Mouse (Mus musculus) liver, embryonic 14.5 days (tissue): ENCODE results near the gene Srd5a3. TPM values are rescaled to one million over a fixed set of nuclear protein-coding genes. Genes with fewer than 3 reads are reported as not detected.
A peak's percentile ranks its signal among the peaks of the same experiment; 100 is the strongest.

Experiments
- ATAC-seq: fragments of 200-750 bp; cut with Nextera tagmentation; 2 replicates; pipeline ENCODE4 v1.8.0; 2017; ENCODE audit warnings: moderate number of reproducible peaks, mild to moderate bottlenecking, moderate library complexity; ENCODE audit not compliant: insufficient read depth
- DNase-seq, 3 experiments: peaks; one replicate each; pipeline ENCODE4 v3.0.0-alpha.2; 2012 to 2013; ENCODE audit warnings: low read depth in 3 of 3, low spot score in 3 of 3
- H3K27ac ChIP-seq: fragments of 300-500 bp; sonication (generic); 2 replicates; pipeline ENCODE4 v1.5.1; 2014; ENCODE audit warnings: moderate library complexity, mild to moderate bottlenecking, control low read depth, inconsistent platforms
- H3K27me3 ChIP-seq: fragments of 300-500 bp; sonication (generic); 2 replicates; pipeline ENCODE4 v1.6.1; 2014; ENCODE audit warnings: mild to moderate bottlenecking, low read length, moderate library complexity; ENCODE audit not compliant: control insufficient read depth, insufficient read depth
- H3K36me3 ChIP-seq: fragments of 300-500 bp; sonication (generic); replicated peaks from 2 replicates; pipeline ENCODE4 v1.6.1; 2014; ENCODE audit warnings: low read depth; ENCODE audit not compliant: control insufficient read depth, insufficient read depth
- H3K4me1 ChIP-seq, 2 experiments: fragments of 200-500 bp in 1 of 2; fragments of 300-500 bp in 1 of 2; sonication (generic) in 1 of 2; replicated peaks; 2 replicates each; pipeline ENCODE4 v1.6.1; 2012 to 2014; ENCODE audit warnings: antibody characterized with exemption in 1 of 2, inconsistent platforms in 1 of 2, low read length in 1 of 2; ENCODE audit not compliant: control insufficient read depth in 2 of 2, insufficient read depth in 2 of 2
- H3K4me2 ChIP-seq: fragments of 300-500 bp; sonication (generic); 2 replicates; pipeline ENCODE4 v1.6.1; 2014; ENCODE audit warnings: low read depth, mild to moderate bottlenecking, control low read depth, moderate library complexity
- H3K4me3 ChIP-seq, 2 experiments: fragments of 200-500 bp in 1 of 2; fragments of 300-500 bp in 1 of 2; sonication (generic) in 1 of 2; 2 replicates each; pipeline ENCODE4 v1.5.1; 2012 to 2014; ENCODE audit warnings: low read depth in 2 of 2, low read length in 2 of 2, mild to moderate bottlenecking in 2 of 2, control low read depth in 1 of 2, inconsistent platforms in 1 of 2, moderate library complexity in 1 of 2; ENCODE audit not compliant: insufficient read depth in 1 of 2
- H3K9ac ChIP-seq: fragments of 300-500 bp; sonication (generic); replicated peaks from 2 replicates; pipeline ENCODE4 v1.6.1; 2014; ENCODE audit warnings: mild to moderate bottlenecking, control low read depth, moderate library complexity
- H3K9me3 ChIP-seq: fragments of 300-500 bp; sonication (generic); 2 replicates; pipeline ENCODE4 v1.6.1; 2016; ENCODE audit warnings: low read length, mixed read lengths; ENCODE audit not compliant: control insufficient read depth
- CTCF ChIP-seq: IDR thresholded peaks from 2 replicates; pipeline ENCODE4 v1.5.1; 2016; ENCODE audit warnings: antibody characterized with exemption, low read depth, control low read depth
- EP300 ChIP-seq: IDR thresholded peaks from 2 replicates; pipeline ENCODE4 v1.6.1; 2016; ENCODE audit warnings: antibody characterized with exemption, low read depth
- WGBS: fragments of 180-500 bp; shearing (Covaris S2); extraction: QIAGEN DNeasy Blood & Tissue Kit; methylation state at CpG from one replicate; pipeline ENCODE4 v1.1.7; 2014; ENCODE audit not compliant: insufficient replicate concordance; 5-methylcytosine and 5-hydroxymethylcytosine counted together
- polyA plus RNA-seq, 2 experiments: library from polyadenylated mRNA; depleted of rRNA in 1 of 2; stranded (reverse) in 1 of 2; unstranded in 1 of 2; fragments of >200 nt; fragmentation: Nextera tagmentation in 1 of 2; extraction: Ambion mirVana in 1 of 2; gene quantifications; 2 replicates each; pipeline versions ENCODE4 v1.2.1 to v1.2.3; 2012 to 2014

The Srd5a3 gene
- polyA plus RNA-seq, 2 experiments = 8.8 to 14.3 TPM

GRCm38 (mm10) chr5:76130292-76130691 lies 9.8 kb upstream of the Srd5a3 start:
- WGBS = 27% methylated on average over 2 of the region's 2 CpGs
- H3K27me3 ChIP-seq = no peaks in the 10 kb centered on the region
- no peak overlapping the region for H3K4me3 ChIP-seq
- no peak for DNase-seq
- no peak overlapping the region for H3K27ac ChIP-seq
- no peak overlapping the region for H3K4me2 ChIP-seq
- ATAC-seq = no peak
- H3K4me1 ChIP-seq = no peaks in the 10 kb centered on the region
- TF ChIP-seq EP300 (no peak), CTCF (0 out of 2 replicates have a peak, but pooled peaks have one; percentile 12)
- no peak overlapping the region for H3K9ac ChIP-seq
- no peaks in the 10 kb centered on the region for H3K9me3 ChIP-seq
- no peaks in the 10 kb centered on the region for H3K36me3 ChIP-seq

GRCm38 (mm10) chr5:76131990-76132389 lies 8.1 kb upstream of the Srd5a3 start:
- no peak overlapping the region for H3K27ac ChIP-seq

GRCm38 (mm10) chr5:76135644-76136043 lies 4.4 kb upstream of the Srd5a3 start:
- no peaks in the 10 kb centered on the region for H3K9me3 ChIP-seq
- no peak overlapping the region for H3K4me2 ChIP-seq
- ATAC-seq (no peak), DNase-seq (no peak)
- TF ChIP-seq EP300 (no peak), CTCF (no peak)
- H3K27ac ChIP-seq = no peak overlapping the region
- H3K36me3 ChIP-seq = no peaks in the 10 kb centered on the region
- H3K4me1 ChIP-seq = peaks cover 18 to 26% of the 10 kb centered on the region in 2 experiments
- no peak overlapping the region for H3K4me3 ChIP-seq
- H3K9ac ChIP-seq = no peak overlapping the region
- WGBS = 55% methylated on average over 1 of the region's 1 CpGs
- no peaks in the 10 kb centered on the region for H3K27me3 ChIP-seq

More at GRCm38 (mm10) chr5:76131990-76132389, 8.1 kb upstream of the Srd5a3 start:
- H3K4me2 ChIP-seq = no peak overlapping the region
- 45% methylated on average over 4 of the region's 4 CpGs for WGBS
- ATAC-seq (no peak), DNase-seq (no peak)
- no peak overlapping the region for H3K9ac ChIP-seq
- H3K4me3 ChIP-seq = no peak overlapping the region
- H3K27me3 ChIP-seq = no peaks in the 10 kb centered on the region
- no peaks in the 10 kb centered on the region for H3K36me3 ChIP-seq
- TF ChIP-seq EP300 (no peak), CTCF (no peak)
- no peaks in the 10 kb centered on the region for H3K4me1 ChIP-seq
- H3K9me3 ChIP-seq = no peaks in the 10 kb centered on the region

- H3K36me3 ChIP-seq = no peaks in the 10 kb centered on the region
- WGBS = 68% methylated on average over 3 of the region's 3 CpGs
- H3K27me3 ChIP-seq = no peaks in the 10 kb centered on the region
- no peaks in the 10 kb centered on the region for H3K9me3 ChIP-seq
- DNase-seq (no peak), ATAC-seq (no peak)
- no peak overlapping the region for H3K4me2 ChIP-seq
- TF ChIP-seq EP300 = no peak
- no peak for TF ChIP-seq CTCF
- peaks cover 20 to 28% of the 10 kb centered on the region in 2 experiments for H3K4me1 ChIP-seq
- no peak overlapping the region for H3K9ac ChIP-seq
- no peak overlapping the region for H3K27ac ChIP-seq
- H3K4me3 ChIP-seq = no peak overlapping the region
These were observed 3.8 kb upstream of the Srd5a3 start for GRCm38 (mm10) chr5:76136271-76136670.

- Histone ChIP-seq H3K27me3 (no peaks in the 10 kb centered on the region), H3K27ac (no peak overlapping the region), H3K36me3 (no peaks in the 10 kb centered on the region), H3K9me3 (no peaks in the 10 kb centered on the region), H3K4me2 (no peak overlapping the region), H3K9ac (no peak overlapping the region), H3K4me1 (peaks cover 20 to 28% of the 10 kb centered on the region in 2 experiments), H3K4me3 (no peak overlapping the region)
- DNase-seq (no peak), ATAC-seq (no peak)
- TF ChIP-seq CTCF (no peak), EP300 (no peak)
- 85% methylated on average over 1 of the region's 1 CpGs for WGBS
These were observed 2.5 kb upstream of the Srd5a3 start for GRCm38 (mm10) chr5:76137586-76137985.
